ENCODE assay signal across 21 mouse cellular contexts in genomic region chr2:19016348-19016747, GRCm38 (mm10). TPM values are rescaled to one million over a fixed set of nuclear protein-coding genes. Genes with fewer than 3 reads are reported as not detected.
"Had no signal": no experiment of that assay in that cellular context is flagged by ENCODE, and none has a peak within 500 bp of the region (broad histone marks: within the 10 kb centered on the region; RNA-seq: fewer than 3 reads in every experiment).

No protein-coding gene starts in this region.

- H3K4me2 ChIP-seq: intestine, embryonic 15.5 days; kidney, embryonic 15.5 days; limb, embryonic 12.5 days; limb, embryonic 15.5 days; liver, embryonic 13.5 days; midbrain, embryonic 13.5 days; neural tube, embryonic 13.5 days had no signal

- ATAC-seq: intestine, embryonic 15.5 days; midbrain, embryonic 13.5 days; midbrain, embryonic 16.5 days had no signal

- H3K9ac ChIP-seq: intestine, embryonic 15.5 days; kidney, embryonic 15.5 days; limb, embryonic 12.5 days; limb, embryonic 15.5 days; liver, embryonic 13.5 days; midbrain, embryonic 13.5 days; neural tube, embryonic 13.5 days had no signal

- DNase-seq: kidney, adult 11 months; kidney, adult 8-10 months; kidney, postnatal 10 days; kidney, postnatal 36 days; left cerebral cortex, postnatal 4 days; liver, embryonic 13.5 days; lung, adult 2 months; lung, postnatal 14 days; lung, postnatal 4 days; retina, postnatal 1 day; right cerebral cortex, postnatal 25 days; spleen, adult 18-20 months had no signal

- H3K27ac ChIP-seq: intestine, embryonic 15.5 days; kidney, embryonic 15.5 days; limb, embryonic 12.5 days; limb, embryonic 15.5 days; liver, embryonic 13.5 days; midbrain, embryonic 13.5 days; neural tube, embryonic 13.5 days had no signal

- H3K9me3 ChIP-seq: intestine, embryonic 15.5 days; kidney, embryonic 15.5 days; limb, embryonic 12.5 days; limb, embryonic 15.5 days; liver, embryonic 13.5 days; midbrain, embryonic 13.5 days; neural tube, embryonic 13.5 days had no signal

- H3K4me3 ChIP-seq: intestine, embryonic 15.5 days; kidney, embryonic 15.5 days; limb, embryonic 12.5 days; limb, embryonic 15.5 days; liver, embryonic 13.5 days; midbrain, embryonic 13.5 days; myocyte; neural tube, embryonic 13.5 days had no signal

- H3K36me3 ChIP-seq: intestine, embryonic 15.5 days; kidney, embryonic 15.5 days; limb, embryonic 12.5 days; limb, embryonic 15.5 days; liver, embryonic 13.5 days; midbrain, embryonic 13.5 days; neural tube, embryonic 13.5 days had no signal

- H3K4me1 ChIP-seq: intestine, embryonic 15.5 days; kidney, embryonic 15.5 days; limb, embryonic 12.5 days; limb, embryonic 15.5 days; midbrain, embryonic 13.5 days; neural tube, embryonic 13.5 days had no signal

- H3K27me3 ChIP-seq: intestine, embryonic 15.5 days; kidney, embryonic 15.5 days; limb, embryonic 12.5 days; limb, embryonic 15.5 days; liver, embryonic 13.5 days; midbrain, embryonic 13.5 days; neural tube, embryonic 13.5 days had no signal

RNA-seq across cellular contexts. Expression of gene 4930426L09Rik, which starts 18.2 kb away (rescaled TPM):
- polyA plus RNA-seq: lung, embryonic 16.5 days had no signal
